Mouse (Mus musculus) thymus, adult 2 months (tissue): ENCODE measurements around the gene Lrrfip1.

Source experiments
- CTCF ChIP-seq: fragments of 200-500 bp; IDR thresholded peaks from 2 replicates; pipeline ENCODE4 v1.5.1; 2012; ENCODE audit warnings: mild to moderate bottlenecking, control low read depth, low read length, moderate library complexity, borderline replicate concordance; ENCODE audit not compliant: control insufficient read depth, poor library complexity, insufficient read depth; ENCODE audit errors: extremely low read depth
- POLR2A ChIP-seq: fragments of 200-500 bp; IDR thresholded peaks from 2 replicates; pipeline ENCODE4 v1.6.1; 2012; ENCODE audit warnings: mild to moderate bottlenecking, low read length, control low read depth, moderate library complexity; ENCODE audit not compliant: control insufficient read depth, poor library complexity, insufficient read depth; ENCODE audit errors: extremely low read depth

DNA sequence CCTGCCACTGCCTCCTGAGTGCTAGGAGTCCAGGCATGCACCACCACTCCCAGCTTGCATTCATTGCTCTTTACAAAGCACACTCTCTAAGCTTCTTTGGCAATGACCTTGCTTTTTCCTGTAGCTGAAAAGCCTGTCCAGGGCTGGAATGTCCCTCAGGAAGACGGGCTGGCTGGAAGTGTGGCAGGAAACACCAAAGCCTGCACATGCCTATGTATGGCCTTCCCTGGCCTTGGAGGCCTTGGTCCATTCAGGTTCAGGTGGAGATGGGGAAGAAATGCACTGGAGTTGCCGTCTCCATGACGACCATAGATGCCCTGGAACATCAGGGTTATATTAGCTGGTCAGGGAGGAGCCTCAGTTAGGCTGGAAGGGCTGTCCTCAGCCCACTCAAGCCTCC, 15.3 kb downstream of the Lrrfip1 start:
- no peak for TF ChIP-seq CTCF
- TF ChIP-seq POLR2A = no peak
